Mouse (Mus musculus): Measurements from ENCODE around the gene Gm29797.

DNA sequence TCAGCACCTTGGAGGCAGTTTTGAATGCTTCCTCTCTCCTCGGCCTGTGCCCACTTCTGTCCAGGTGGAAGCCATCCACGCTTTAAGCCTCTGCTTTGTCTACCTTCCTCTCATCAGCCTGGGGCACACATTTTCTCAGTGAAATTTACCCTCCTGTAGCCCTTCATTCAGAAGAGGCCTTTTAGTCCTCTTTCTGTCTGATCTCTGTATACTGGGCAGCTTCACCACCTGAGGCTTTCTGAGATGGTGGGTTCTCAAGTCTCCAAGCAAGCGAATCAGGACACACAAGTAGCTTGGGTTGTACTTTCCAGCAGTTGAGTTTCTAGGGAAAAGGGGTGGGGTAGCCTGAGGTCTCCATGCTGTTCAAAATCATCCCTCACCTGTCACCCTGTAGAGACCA is 35.5 kb downstream of the Gm29797 start:
- TF ChIP-seq CTCF (conservative IDR thresholded peaks at IDR 0.05; ENCODE audit: low read length) (no peak), NANOG (IDR thresholded peaks at IDR 0.05; ENCODE audit: borderline replicate concordance, low read length) (no peak)

Measured in E14TG2a.4 (cell line).